Mouse (Mus musculus) bone marrow macrophage, adult 2 months (primary cell): ENCODE data around the gene Ssrp1. TPM values are rescaled to one million over a fixed set of nuclear protein-coding genes. Genes with fewer than 3 reads are reported as not detected.

Experiments
- H3K27ac ChIP-seq: 2 replicates; pipeline ENCODE4 v1.5.1; 2012; ENCODE audit warnings: low read depth, low read length; ENCODE audit not compliant: insufficient read depth
- H3K4me1 ChIP-seq: 2 replicates; pipeline ENCODE4 v1.6.1; 2012; ENCODE audit warnings: low read length; ENCODE audit not compliant: control insufficient read depth, insufficient read depth
- H3K4me3 ChIP-seq: 2 replicates; pipeline ENCODE4 v1.5.1; 2012; ENCODE audit warnings: mild to moderate bottlenecking, low read length, moderate library complexity; ENCODE audit not compliant: insufficient read depth
- CTCF ChIP-seq: IDR thresholded peaks from 2 replicates; pipeline ENCODE4 v1.5.1; 2012; ENCODE audit warnings: low read depth, mild to moderate bottlenecking, low read length, moderate library complexity
- POLR2A ChIP-seq: IDR thresholded peaks from 2 replicates; pipeline ENCODE4 v1.6.1; 2012; ENCODE audit warnings: mild to moderate bottlenecking, low read depth, low read length, borderline replicate concordance
- polyA plus RNA-seq: library from polyadenylated mRNA; stranded (reverse); fragments of >200 nt; gene quantifications from 2 replicates; pipeline ENCODE4 v1.2.4, GENCODE M21; 2012; ENCODE audit not compliant: missing spikeins, insufficient read depth, insufficient read length

The Ssrp1 gene
- polyA plus RNA-seq, 1 experiment, result 96.7 TPM

DNA sequence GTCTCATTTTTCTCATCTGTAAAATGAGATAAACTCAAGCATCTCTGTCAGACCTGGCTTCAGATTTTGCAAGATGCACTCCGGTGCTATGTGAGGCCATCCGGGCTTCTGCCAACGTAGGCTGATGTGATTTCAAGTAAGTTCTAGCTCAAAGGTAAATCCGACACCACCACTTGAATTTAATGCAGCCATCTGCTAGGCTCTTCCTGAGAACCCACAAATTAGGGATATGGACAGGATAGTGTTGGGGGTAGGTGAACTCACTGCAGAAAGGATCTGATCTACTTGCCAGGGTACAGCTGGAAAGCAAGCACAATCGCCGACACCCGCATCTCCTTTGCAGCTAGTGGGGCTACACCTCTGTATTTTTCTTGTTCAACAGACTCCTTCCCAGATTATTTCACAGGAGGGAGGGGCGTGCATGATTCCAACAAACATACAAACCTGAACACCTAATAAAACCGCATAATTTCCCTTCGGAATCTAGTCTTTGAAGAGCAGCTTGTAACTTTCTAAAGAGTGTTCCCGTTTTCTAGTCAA is 457 bp upstream of the Ssrp1 start:
- Histone ChIP-seq H3K4me1 (peaks cover 9% of the 10 kb centered on the region), H3K27ac (no peak overlapping the region), H3K4me3 (peak overlapping the region; percentile 76)
- TF ChIP-seq CTCF (no peak), POLR2A (no peak)

GRCm38 (mm10) chr2:85038336-85038735 is 1.3 kb downstream of the Ssrp1 start:
- TF ChIP-seq CTCF (no peak), POLR2A (no peak)
- H3K4me3 ChIP-seq, result peak overlapping the region; percentile 76
- no peak overlapping the region for H3K27ac ChIP-seq
- H3K4me1 ChIP-seq, result peaks cover 9% of the 10 kb centered on the region

- H3K27ac ChIP-seq, result no peak overlapping the region
- no peak overlapping the region for H3K4me3 ChIP-seq
- TF ChIP-seq CTCF, result no peak
- TF ChIP-seq POLR2A, result no peak
- H3K4me1 ChIP-seq, result peaks cover 10% of the 10 kb centered on the region
These were observed 6.6 kb downstream of the Ssrp1 start for GRCm38 (mm10) chr2:85043623-85044022.

- Histone ChIP-seq H3K27ac (no peak overlapping the region), H3K4me1 (peaks cover 10% of the 10 kb centered on the region), H3K4me3 (no peak overlapping the region)
- TF ChIP-seq POLR2A (no peak), CTCF (no peak)
These were observed 9.2 kb downstream of the Ssrp1 start for GRCm38 (mm10) chr2:85046222-85046621.

DNA sequence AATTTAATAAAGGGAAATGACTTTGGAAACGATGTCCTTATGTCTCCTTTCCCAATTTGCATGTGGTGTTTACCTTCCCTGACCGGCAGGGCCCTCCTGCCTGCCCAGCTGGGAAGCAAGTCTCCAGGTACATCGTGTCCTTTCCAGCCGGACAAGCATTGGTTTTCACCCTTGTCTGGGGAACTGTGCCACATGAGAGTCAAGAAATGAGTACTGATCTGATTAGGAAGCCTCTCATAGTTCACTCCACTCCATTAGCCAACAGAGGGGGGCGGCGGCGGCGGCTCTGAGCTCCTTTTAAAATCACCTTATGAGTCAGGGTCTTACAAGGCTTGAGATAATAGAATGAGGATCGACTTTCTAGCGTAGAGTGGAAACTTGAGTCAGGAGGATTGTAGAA is 10.0 kb downstream of the Ssrp1 start:
- peaks cover 10% of the 10 kb centered on the region for H3K4me1 ChIP-seq
- no peak overlapping the region for H3K27ac ChIP-seq
- H3K4me3 ChIP-seq, result peak overlapping the region; percentile 53
- TF ChIP-seq CTCF (no peak), POLR2A (no peak)

DNA sequence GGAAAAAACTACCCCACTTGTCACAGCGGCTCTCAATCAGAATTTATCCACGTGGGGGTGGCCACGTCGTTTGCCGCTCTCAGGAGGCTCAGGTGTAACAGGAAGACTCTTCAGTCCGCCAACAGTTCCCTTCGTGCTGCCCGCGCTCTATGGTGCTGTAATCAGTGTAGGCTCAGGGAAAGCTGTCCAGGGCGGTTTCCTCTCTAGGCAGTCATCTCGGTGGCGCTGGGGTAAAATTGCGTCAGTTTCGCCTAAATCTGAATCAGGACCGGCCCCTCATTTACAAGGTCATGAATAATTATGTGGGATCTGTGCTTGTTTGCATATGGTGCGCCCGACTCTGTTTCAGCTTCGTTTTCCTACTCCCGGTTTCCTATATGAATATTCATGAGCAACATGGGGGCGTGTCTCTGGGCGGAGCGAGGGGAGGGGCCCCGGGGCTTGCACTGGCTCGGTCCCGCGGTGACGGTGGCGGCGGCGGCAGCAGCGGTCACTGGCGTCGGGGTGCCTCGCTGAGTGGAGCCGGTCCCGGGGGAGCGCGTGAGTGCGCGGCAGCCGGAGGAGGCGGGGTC is 10.6 kb downstream of the Ssrp1 start, which contains the start of gene Tnks1bp1:
Gene Tnks1bp1, plus strand, starts transcription at position 427 of the 572 bp plus-strand sequence.
- no peak for TF ChIP-seq CTCF
- TF ChIP-seq POLR2A, result no peak

GRCm38 (mm10) chr2:85048168-85048751 is 11.2 kb downstream of the Ssrp1 start:
- Histone ChIP-seq H3K4me1 (peaks cover 10% of the 10 kb centered on the region), H3K4me3 (peak overlapping the region; percentile 53), H3K27ac (no peak overlapping the region)
- TF ChIP-seq CTCF, result no peak
- TF ChIP-seq POLR2A, result no peak

More for the DNA sequence above, 10.6 kb downstream of the Ssrp1 start, which contains the start of gene Tnks1bp1:
- H3K4me3 ChIP-seq, result peak within 1 kb of the TSS; percentile 53
- H3K4me1 ChIP-seq, result peaks cover 10% of the 10 kb centered on the region
- H3K27ac ChIP-seq, result no peak within 1 kb of the TSS

GRCm38 (mm10) chr2:85049277-85049676 is 12.2 kb downstream of the Ssrp1 start:
- no peak for TF ChIP-seq POLR2A
- TF ChIP-seq CTCF, result no peak
- no peak overlapping the region for H3K27ac ChIP-seq
- H3K4me1 ChIP-seq, result peaks cover 10% of the 10 kb centered on the region
- no peak overlapping the region for H3K4me3 ChIP-seq

DNA sequence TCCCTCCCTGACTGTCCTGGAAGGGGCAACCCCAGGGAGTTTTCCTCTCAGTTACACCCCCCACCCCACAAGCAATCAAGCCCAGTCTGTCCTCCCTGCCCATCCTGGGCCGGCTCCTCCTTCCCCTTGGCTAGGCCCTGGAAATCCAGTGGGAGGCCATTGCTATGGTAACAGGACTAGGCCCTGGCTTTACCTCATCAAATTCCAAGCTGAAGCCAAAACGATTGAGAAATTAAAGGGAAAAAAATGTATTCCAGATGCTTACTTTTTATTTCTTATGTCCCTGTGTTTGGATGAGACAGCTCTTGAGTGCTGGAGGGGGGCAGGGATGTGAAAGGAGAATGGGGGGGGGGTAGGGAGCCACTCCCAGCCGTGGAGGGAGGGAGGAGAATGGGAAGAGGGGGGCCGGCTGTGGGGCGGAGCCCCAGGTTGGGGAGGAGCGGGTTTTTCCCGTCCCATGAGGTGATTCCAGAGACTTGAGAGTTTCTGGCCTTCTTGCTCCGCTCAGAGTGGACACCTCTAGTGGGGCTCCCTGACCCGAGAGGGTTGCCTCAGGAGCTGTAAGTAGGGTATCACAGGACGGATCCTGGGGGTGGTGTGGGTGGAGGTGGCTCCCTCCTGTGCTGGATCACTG is 13.1 kb downstream of the Ssrp1 start:
- Histone ChIP-seq H3K4me1 (peaks cover 10% of the 10 kb centered on the region), H3K27ac (no peak overlapping the region), H3K4me3 (no peak overlapping the region)
- no peak for TF ChIP-seq POLR2A
- no peak for TF ChIP-seq CTCF

DNA sequence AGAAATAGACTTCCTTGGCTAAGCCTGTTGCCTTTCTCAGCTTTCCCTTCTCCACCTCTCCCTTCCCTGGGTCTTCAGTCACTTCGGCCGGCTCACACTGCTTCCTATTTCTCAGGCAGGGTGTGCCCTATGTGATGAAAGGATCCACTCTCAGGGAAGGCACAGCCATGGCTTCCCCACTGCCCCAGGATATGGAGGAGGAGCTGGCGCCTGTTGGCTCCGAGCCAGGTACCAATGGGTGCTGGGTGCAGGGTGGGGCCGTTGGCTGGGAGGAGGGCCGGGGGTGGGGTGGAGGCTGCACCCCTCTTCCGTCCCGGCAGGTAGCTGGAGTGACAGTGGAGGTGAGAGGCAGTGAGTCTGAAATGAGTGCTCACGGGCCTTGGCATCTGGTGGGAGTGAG is 13.7 kb downstream of the Ssrp1 start:
- Histone ChIP-seq H3K4me1 (peaks cover 10% of the 10 kb centered on the region), H3K27ac (no peak overlapping the region), H3K4me3 (no peak overlapping the region)
- TF ChIP-seq POLR2A, result no peak
- no peak for TF ChIP-seq CTCF
